Mouse (Mus musculus) gastrocnemius, adult 18-20 months (tissue): ENCODE measurements at regions not wholly inside any gene's neighbourhood (a gene's known extent, or its start where the extent isn't known, plus 50 kb on each side); places are given as distances from the start of the nearest gene placed in this dataset.
A peak's percentile ranks its signal among the peaks of the same experiment; 100 is the strongest.

Experiments used
- DNase-seq: peaks from one replicate; pipeline ENCODE4 v3.0.0; 2021; ENCODE audit warnings: low spot score

DNA sequence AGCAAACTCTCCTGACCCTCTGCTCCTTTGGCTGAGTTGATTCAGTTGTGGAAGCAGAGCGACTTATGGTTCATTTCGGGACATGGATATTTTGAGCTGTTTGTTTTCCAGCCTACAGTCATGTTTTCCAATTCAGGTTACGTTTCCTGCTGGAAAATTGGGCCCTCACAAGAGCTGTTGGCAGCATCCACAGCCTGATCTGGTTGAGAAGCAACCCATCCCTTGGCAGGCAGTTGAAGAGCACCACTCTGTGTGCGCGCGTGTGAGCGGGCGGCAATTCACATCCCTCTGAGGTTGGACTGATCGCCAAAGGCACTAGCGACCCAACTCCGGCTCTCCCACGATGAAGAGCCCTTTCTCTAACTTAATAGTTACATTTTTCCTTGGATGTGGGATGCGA, 457.1 kb downstream of the Tmem38b start:
- peak; percentile 23 for DNase-seq

DNA sequence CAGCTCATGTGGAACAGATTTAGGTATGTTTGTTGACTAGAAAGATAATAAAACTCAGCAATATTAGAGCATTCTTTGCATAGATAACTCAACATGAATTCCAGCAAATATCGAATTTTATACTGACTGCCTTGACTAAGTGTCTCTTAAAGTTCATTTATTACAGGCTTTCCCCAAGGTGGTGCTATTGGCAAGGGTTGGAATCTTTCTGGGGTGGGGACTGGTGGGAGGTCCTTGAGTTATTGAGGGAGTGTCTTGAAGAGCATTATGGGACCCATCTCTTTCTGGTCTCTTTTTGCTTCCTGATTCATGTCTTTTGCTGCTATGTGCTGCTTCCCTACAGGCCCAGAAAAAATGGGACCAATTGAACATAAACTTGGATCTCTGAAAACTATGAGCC, 488.0 kb downstream of the Tmem38b start:
- DNase-seq = no peak

DNA sequence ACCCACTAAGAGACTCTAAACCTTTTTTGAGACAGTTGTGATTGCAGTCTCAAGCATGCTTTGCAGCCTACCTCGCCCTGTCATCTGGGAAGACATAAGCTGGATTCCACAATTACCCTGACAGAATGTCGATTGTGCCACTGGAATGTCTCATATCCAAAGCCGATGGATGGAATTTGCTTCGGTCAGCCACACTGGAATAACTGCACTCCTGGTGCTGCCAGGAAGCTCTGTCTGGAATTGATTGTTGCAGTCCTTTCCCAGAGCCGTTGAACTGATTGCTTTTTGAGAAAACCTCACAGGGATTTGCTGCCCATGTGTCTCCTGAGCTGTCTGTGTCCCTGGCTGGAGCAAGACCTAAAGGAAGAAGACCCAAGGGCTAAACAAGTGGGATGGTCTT, 499.0 kb downstream of the Tmem38b start:
- DNase-seq = no peak

DNA sequence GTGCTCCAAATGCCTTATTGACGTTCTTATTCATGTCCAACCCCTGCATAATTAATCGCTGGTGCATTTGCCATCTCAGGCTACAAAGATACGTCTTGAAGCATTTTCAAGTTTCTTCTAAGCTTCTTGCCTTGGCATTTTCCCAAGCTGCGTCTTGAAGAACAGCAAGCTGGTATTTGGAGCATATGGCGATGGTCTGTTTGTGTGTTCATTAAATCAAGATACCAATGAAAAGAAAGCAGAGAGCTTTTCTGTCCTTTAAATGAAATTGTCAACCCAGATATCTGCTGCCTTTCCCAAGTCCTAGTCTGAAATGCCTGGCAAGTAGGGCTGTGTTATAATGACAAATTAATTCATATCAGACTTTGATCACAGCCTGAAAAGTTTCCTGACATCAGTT, 502.4 kb downstream of the Tmem38b start:
- no peak for DNase-seq

DNA sequence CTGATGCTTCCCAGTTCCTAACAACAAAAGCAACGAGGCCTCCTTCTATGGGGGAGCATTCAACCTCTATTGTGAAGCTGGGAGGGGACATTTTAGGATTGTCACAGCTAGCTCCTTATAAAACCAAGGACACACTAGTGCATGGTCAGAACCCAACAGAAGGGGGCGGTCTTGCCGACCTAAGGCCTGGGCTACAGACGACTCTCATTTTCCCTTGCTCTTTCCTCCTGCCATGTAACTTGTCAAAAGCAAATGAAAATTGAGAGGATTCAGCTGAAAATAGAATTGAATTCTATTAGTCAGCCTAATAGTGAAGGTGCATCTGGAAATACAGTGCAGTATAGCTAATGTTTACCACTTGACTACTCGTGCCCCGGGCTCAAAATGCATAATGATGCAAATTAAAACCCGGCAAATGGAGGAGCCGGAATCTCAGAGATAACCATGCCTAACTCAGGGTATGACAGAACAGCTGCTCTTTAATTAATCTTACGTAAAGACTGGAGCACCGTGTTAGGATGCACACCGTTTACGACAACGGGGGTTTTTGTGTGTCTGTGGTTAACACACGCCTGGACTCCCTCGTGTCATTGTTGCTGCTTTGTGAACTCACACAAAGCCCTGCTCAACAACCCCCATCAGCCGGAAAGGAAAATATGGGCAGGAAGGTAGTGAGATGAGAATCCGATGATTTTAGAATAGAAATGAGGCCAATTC, 503.0 kb downstream of the Tmem38b start:
- DNase-seq = no peak

DNA sequence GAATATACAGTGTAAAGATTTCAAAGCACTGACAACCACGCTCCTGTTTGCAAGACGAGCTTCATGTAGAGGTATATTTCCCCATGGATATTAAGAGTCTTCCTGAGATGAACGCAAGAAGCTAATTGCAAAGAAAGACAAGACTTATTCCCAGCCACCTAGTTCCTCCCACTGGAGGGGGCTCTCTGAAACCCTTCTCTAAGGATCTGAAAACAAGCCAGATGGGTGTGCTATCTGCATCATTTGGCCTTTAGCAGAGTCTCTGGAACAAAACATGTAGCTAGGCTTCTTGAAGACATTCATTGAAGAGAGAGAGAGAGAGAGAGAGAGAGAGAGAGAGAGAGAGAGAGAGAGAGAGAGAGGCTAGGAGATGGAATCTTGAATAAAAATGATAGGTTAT, 504.8 kb downstream of the Tmem38b start:
- no peak for DNase-seq

DNA sequence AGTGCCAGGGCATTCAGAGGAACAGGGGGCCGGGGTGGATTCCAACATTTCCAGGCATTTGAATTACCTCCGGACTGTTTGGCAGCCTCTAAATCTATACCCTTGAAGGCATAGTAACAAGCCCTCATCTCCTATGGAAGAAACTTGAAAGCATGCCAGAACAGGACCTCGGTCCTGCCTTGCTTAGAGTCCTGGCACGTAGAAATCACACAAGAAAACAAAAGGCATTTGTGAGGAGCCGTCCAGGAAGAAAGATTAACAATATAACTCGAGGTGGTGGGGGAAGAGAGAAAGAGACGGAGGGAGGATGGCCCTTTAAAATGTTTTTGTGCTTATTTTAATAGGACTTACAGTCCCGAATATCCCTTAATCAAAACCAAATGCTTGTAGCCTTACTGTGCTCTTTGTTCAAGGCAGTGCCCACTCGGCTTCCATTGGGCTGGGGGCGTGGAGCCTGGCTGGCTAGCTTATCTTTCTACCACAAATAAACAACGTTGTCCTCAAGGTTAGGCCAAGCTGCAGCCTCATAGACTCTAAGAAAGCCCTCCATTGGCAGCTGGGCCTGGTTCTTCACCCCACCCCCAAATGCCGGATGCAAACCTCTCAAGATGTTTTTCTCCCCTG, 505.9 kb downstream of the Tmem38b start:
- DNase-seq = no peak

DNA sequence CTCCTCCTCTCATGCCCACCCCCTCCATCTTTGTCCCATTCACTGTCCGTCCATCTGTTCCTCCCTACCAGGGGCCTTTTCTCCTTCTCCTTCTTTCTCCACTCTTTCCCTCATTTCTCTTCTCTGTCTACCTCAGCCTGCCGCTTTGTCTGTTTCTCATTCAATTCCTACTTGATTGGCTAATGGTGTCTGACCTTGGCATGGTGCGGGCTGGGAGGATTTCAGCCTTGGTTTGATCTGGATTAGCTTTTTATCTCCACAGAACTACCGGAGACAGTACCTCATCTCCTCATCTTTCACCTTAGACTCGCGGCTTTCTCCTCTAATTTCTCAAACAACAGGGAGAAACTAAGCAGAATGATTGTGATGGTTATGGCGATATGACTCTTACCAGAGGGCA, 506.4 kb downstream of the Tmem38b start:
- DNase-seq = no peak

DNA sequence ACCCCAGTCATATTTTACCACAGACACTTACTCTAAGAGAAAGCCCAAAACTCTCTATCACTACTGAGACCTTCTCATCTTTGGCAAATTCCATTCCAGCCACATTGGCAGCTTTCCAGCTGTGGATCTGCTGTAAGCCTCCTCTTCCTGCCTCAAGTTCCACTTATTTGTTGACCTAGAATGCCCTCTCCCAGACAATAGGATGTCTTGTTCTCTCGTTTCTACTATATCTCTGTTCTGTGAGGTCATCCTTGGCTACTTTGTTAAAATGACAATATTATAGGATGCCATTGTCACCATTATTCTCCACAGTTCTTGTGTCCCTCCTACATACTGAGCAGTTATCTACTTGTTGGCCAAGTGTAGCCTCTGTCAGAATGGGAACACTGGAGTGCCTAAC, 512.7 kb downstream of the Tmem38b start:
- DNase-seq = no peak

DNA sequence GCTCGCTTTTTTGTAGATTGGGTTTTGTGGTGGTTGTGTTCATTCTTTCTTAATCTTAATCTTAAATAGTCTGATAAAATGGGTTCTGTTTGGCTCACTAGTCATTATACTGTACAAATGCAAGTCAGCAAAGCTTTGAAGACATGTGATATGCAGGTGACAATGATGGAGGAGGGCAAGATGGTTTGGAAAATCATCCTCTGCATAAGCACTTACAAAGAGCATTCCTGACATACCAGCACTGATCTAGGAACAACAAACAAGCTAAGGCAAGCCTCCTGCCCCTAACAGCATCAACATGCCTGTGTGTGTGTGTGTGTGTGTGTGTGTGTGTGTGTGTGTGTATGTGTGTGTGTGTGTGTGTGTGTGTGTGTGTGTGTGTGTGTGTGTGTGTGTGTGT, 514.3 kb downstream of the Tmem38b start:
- no peak for DNase-seq

DNA sequence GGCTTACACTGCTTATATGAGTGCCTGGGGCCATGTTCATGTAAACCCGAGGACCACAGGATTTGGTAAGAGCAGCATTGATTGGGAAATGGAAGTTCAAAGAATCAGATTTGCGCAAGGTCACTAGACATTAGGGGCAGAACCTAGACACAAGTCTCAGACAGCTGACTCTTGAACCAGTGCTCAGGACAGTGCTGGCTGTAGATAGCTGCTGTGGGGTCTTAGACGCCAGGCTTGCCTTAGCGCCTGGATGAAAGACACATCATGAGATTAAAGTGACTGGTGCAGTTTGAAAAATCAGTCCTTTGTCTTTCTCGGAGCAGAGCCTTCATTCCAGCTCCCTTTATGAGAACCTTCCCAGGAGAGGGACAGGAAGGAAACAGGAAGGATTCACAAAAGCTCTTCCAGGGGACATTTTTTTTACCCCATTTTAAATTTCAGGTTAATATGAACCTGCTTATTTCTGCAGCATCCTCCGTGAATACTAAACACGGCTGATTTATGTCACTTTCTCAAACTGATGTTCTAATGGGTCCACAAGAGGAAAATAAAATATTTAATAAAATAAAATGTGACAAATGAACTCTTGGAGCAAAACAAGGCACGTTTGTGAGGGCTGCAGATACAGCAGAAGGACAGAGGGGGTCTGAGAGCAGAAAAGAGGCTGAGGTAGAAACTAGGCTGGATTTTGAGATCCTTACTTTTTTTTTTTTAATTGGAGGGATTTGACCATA, 528.0 kb downstream of the Tmem38b start:
- no peak for DNase-seq

DNA sequence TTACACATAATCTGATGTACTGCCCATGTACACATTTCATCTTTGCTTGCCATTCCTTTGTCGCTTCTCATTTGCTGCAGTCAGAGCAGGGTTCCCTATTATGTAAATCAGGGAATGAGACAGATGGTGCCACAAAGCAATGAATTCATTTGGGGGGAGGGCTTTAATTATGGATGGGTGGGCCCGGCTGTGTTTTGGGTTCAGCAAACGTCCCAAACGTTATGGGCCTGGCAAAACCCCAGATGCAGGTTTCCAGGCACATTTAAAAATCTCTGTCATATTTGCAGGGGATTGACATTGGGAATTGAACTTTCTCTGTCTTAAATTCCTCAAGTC, 528.5 kb downstream of the Tmem38b start:
- DNase-seq = no peak

DNA sequence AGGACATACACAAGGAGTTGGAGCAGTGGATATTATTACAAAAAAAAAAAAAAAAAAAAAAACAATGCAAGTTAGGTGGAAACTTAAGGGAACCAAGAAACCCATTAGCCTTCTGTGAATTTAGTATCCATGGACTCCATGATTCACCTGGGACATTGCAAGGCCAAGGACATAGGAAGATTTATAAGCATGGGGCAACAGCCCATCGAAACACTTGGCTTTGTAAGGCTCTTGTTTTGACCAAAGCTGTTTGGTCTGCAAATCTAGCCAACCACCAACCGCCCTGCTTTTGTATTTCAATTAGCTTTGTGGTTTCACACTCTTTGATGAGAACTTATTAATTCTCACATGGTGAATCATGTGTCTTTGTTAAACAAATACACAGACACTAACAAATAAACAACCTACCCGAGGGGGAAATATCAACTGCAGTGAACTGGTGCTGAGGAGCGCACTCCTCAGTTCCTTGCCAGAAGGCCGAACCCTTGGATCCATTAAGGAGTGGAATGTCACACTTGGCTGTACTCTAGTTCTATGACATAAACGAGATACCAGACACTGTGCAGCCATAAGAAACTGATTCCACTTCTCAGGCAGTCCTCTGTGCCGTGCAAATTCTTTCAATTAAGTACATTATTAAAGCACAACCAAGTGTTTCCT, 529.7 kb downstream of the Tmem38b start:
- DNase-seq = peak; percentile 23

DNA sequence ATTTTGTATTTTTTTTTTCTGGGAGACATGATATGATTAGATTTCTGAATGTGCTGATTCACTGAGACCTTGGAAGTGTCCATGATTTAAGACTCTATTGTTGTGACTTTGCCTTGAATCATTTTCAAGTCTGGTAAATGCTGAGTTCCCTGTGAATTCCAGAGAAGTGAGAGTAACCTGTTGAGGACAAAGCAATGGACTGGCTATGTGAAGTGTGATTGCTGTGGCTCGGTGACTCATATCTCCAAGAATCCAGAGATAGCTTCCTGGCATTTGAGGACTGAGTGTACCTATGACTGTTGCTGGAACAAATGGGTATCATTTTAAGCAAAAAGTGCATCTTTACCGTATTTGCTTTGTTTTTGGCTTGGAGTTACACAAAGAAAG, 530.2 kb downstream of the Tmem38b start:
- DNase-seq = no peak

DNA sequence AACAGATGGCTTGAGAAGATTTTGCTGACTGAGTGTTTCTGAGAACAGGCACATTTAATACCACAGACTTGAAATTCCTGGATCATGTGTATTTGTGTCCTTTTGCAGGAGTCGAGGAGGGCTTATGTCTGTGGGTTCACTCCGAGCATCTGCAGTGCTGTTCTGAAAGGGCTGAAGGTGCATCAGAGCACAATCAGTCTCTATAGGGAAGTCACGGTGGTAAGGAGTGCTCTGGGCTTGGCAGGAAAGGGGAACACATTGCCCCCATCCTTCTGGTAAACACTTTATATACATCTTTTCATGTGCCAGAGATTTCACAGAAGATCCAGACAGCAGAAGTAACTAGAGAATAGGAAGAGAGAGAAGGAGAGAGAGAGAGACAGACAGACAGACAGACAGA, 545.1 kb downstream of the Tmem38b start:
- DNase-seq = no peak

DNA sequence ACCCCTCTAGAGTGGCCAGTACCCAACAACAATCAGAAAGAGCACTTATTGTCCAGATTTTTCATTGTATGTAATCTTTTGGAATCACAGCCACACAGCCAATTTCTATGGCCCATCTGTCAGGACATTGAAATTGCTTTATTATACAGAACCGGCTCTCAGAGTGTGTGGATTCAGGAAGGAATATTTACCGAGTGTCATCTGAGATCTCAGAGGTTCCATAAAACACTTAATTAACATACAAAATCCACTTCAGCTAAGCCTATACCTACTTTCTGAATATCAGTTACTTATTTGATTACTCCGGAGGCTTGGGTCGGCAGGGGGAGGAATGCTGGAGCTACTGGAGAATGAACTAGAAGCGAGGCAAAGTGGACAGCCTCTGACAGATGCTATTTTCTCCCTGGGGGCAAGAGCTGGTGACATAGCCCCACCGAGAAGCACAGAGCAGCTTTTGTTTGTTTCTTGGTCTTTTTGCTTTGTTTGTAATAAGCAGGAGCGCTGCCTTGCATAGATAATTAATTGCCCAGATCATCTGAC, 545.6 kb downstream of the Tmem38b start:
- DNase-seq = no peak

DNA sequence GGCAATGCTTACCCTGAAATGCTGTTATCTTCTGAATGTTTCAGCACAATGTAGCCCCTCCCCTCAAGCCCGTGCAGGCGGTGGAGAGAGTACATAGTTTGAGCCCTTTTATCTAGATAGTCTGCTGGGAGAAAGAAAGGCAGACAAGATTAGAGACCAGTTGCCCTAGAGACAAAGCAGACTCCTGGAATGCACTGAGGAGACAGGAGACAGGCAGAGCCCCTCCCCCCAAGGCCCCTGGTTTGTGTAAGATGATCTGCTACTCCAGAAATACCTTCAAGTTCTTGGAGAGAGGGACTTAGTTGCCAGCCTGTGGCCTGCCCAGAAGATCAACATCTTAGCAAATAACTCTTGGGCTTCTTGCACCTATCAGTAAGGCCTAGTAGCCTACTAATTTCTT, 547.8 kb downstream of the Tmem38b start:
- no peak for DNase-seq

DNA sequence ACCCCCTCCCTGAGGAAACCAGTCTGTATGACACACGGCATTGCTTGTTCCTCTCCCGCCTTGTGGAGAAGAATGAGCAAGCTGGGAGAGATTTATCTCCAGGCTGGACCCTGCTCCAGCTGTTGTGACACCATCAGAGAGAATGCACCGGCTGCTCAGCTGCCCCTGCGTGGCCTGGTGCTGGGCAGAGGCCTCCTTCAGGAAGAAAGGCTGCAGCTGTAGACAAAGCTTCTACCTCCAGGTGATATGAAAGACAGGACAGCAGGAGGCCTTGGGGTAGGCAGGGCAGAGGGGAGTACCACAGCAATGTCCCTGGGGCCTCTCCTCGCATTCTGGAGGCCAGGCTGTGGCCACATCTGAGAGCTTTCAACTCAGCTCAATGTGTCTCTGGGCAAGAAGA, 548.6 kb downstream of the Tmem38b start:
- no peak for DNase-seq

DNA sequence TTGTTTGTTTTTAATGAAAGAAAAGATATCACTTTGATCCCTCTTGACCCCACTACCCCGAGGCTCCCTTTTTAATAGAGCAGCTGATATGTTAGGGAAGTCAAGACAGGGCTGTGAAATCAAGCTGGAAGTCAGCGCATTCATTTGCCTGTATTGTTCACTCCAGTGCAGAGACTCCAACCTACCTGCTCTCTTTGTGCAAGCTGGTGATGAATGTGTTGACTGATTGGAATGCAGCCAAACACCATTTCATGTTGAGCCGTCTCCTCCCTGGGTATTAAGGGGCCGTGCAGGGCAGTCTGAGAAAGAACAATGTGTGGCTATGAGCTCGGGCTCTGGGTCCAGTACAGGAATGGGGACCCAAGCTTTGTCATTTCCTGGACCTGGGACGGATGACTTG, 557.4 kb upstream of the Zfp462 start:
- DNase-seq = no peak

DNA sequence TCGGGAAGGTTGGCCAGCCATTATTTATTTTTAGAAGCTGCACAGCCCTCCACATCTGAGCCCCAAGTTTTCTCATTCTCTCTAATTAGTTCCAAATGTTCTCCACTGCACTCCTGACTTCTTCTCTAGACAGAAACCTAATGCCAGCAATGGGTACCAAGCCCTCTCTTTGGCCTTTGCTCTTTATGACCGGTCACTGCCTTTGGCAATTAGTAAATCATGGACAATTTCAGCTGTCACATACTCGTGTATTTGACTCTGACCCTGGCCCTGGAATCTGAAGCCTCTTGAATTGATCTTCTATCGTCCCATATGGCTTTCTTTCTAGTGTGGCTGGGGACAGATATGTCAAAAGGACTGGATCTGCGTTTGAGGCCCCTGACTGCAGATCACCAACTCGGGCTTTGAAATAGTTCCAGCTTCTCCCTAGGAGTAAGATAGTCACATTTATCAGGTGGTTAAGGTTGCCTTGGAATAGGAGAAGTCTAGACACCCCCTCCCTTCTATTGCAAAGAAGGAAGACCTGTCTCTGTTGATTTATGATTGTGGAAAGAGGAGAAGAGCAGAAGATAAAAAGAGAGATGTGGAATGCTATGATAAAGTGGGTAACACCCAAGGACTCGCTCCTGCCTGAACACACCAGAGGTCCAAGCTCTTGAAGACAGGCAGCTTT, 553.2 kb upstream of the Zfp462 start:
- no peak for DNase-seq

DNA sequence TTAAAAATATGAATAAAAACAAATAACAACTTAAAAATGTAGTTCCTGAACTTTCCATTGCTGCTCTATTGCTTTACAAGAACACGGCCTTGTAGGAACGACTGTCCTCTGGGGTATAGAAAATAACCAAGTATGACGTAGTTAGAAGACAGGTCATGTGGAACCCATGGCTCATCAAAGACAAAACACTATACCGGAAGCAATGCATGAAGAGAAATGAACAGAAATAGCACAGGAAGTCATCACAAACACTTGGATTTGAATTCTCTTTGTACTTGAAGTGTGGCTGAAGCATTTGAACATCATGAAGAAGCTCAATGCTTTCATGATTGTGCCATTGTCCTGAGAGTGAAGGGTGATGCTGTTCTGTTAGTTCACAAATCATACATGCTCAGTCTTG, 538.7 kb upstream of the Zfp462 start:
- DNase-seq = no peak

DNA sequence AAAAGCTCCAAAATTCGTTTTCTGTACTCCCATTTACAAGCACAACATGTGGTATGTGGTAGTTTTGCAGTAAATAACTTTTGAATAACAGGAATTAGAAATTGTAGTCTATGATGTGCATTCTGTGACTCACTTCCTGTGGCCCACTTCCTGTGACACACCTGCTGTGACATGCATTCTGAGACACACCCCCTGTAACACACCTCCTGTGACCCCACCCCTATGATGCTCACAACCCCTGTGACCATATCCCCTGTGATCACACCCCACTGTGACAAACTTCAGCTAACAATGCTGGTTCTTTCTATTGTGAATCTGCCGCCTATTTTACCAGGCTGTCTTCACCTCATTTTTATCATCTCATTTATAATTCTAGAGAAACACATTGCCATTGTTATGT, 536.9 kb upstream of the Zfp462 start:
- DNase-seq = no peak
